Mouse (Mus musculus) forebrain, embryonic 14.5 days (tissue): ENCODE measurements around the gene Serping1. TPM values are rescaled to one million over a fixed set of nuclear protein-coding genes. Genes with fewer than 3 reads are reported as not detected.

ENCODE experiments used
- ATAC-seq: fragments of 200-750 bp; cut with Nextera tagmentation; 2 replicates; pipeline ENCODE4 v1.8.0; 2017; ENCODE audit warnings: mild to moderate bottlenecking, moderate library complexity
- DNase-seq: peaks from one replicate; pipeline ENCODE4 v3.0.0-alpha.2; 2015; ENCODE audit warnings: low spot score
- H3K27ac ChIP-seq: fragments of 300-500 bp; sonication (generic); 2 replicates; pipeline ENCODE4 v1.5.1; 2014; ENCODE audit warnings: low read depth, mild to moderate bottlenecking, control low read depth, low read length, moderate library complexity
- H3K27me3 ChIP-seq: fragments of 300-500 bp; sonication (generic); replicated peaks from 2 replicates; pipeline ENCODE4 v1.6.1; 2014; ENCODE audit warnings: low read length, control low read depth, mixed read lengths; ENCODE audit not compliant: control insufficient read depth, insufficient read depth
- H3K36me3 ChIP-seq: fragments of 300-500 bp; sonication (generic); 2 replicates; pipeline ENCODE4 v1.6.1; 2014; ENCODE audit warnings: low read length, control low read depth; ENCODE audit not compliant: control insufficient read depth, insufficient read depth
- H3K4me1 ChIP-seq: fragments of 300-500 bp; sonication (generic); 2 replicates; pipeline ENCODE4 v1.6.1; 2014; ENCODE audit warnings: antibody characterized with exemption, low read length, control low read depth; ENCODE audit not compliant: control insufficient read depth, insufficient read depth
- H3K4me2 ChIP-seq: fragments of 300-500 bp; sonication (generic); 2 replicates; pipeline ENCODE4 v1.6.1; 2014; ENCODE audit warnings: mild to moderate bottlenecking, control low read depth, low read length
- H3K4me3 ChIP-seq: fragments of 300-500 bp; sonication (generic); 2 replicates; pipeline ENCODE4 v1.5.1; 2014; ENCODE audit warnings: low read depth, low read length, control low read depth
- H3K9ac ChIP-seq: fragments of 300-500 bp; sonication (generic); 2 replicates; pipeline ENCODE4 v1.6.1; 2014; ENCODE audit warnings: mild to moderate bottlenecking, low read length, control low read depth, moderate library complexity
- H3K9me3 ChIP-seq: fragments of 300-500 bp; sonication (generic); replicated peaks from 2 replicates; pipeline ENCODE4 v1.6.1; 2016; ENCODE audit warnings: low read length, control low read depth, mixed read lengths; ENCODE audit not compliant: control insufficient read depth
- WGBS: fragments of 180-500 bp; shearing (Covaris S2); extraction: QIAGEN DNeasy Blood & Tissue Kit; methylation state at CpG from one replicate; pipeline ENCODE4 v1.1.7; 2014; 5-methylcytosine and 5-hydroxymethylcytosine counted together
- polyA plus RNA-seq: library from polyadenylated mRNA; unstranded; fragments of >200 nt; fragmentation: Nextera tagmentation; extraction: Ambion mirVana; gene quantifications from 2 replicates; pipeline ENCODE4 v1.2.1, GENCODE M21; 2014

Serping1 gene
- polyA plus RNA-seq, 1 experiment from 2014 or later, result 32.7 TPM

- Histone ChIP-seq H3K27me3 (no peaks in the 10 kb centered on the region), H3K36me3 (peaks cover 3% of the 10 kb centered on the region; the same call in 1 of the 2 replicates), H3K4me3 (no peak overlapping the region), H3K4me1 (peaks cover 69% of the 10 kb centered on the region), H3K9me3 (no peaks in the 10 kb centered on the region), H3K9ac (peak overlapping the region; percentile 47; the same call in 1 of the 2 replicates), H3K4me2 (peak overlapping the region; percentile 34; the same call in 1 of the 2 replicates), H3K27ac (0 out of 2 replicates have a peak overlapping the region, but pooled peaks have one; percentile 9)
- 1% methylated on average over 12 of the region's 12 CpGs for WGBS
- peak; percentile 46 for DNase-seq
- no peak for ATAC-seq
Observed at GRCm38 (mm10) chr2:84738271-84738911, 36.9 kb downstream of the Serping1 start.

DNA sequence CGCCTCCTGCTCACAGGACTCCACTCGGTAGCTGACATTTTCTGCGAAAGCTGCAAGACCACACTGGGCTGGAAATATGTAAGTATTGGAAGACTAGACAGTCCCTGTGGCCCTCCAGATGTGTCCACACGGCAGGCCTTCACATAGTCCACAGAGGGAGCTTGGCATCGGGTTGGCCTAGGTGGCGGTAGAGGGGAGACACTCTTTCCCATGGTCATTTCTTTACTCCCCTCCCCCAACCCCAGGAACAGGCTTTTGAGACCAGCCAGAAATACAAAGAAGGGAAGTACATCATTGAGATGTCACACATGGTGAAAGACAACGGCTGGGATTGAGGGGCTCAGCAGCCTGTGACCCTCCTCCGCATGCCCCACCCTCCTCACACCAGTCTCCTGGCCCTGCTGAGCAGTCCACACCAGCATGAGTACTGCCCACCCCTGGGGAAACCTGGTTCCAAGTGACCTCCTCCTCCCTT lies 37.8 kb downstream of the Serping1 start:
- peak overlapping the region; percentile 77 for H3K4me2 ChIP-seq
- no peak for ATAC-seq
- H3K4me1 ChIP-seq, result peaks cover 71% of the 10 kb centered on the region
- peaks cover 3% of the 10 kb centered on the region; the same call in 1 of the 2 replicates for H3K36me3 ChIP-seq
- DNase-seq, result peak; percentile 51
- 7% methylated on average over 8 of the region's 8 CpGs for WGBS
- peak overlapping the region; percentile 47 for H3K9ac ChIP-seq
- H3K27ac ChIP-seq, result peak overlapping the region; percentile 29
- H3K9me3 ChIP-seq, result no peaks in the 10 kb centered on the region
- H3K27me3 ChIP-seq, result no peaks in the 10 kb centered on the region
- H3K4me3 ChIP-seq, result no peak overlapping the region

DNA sequence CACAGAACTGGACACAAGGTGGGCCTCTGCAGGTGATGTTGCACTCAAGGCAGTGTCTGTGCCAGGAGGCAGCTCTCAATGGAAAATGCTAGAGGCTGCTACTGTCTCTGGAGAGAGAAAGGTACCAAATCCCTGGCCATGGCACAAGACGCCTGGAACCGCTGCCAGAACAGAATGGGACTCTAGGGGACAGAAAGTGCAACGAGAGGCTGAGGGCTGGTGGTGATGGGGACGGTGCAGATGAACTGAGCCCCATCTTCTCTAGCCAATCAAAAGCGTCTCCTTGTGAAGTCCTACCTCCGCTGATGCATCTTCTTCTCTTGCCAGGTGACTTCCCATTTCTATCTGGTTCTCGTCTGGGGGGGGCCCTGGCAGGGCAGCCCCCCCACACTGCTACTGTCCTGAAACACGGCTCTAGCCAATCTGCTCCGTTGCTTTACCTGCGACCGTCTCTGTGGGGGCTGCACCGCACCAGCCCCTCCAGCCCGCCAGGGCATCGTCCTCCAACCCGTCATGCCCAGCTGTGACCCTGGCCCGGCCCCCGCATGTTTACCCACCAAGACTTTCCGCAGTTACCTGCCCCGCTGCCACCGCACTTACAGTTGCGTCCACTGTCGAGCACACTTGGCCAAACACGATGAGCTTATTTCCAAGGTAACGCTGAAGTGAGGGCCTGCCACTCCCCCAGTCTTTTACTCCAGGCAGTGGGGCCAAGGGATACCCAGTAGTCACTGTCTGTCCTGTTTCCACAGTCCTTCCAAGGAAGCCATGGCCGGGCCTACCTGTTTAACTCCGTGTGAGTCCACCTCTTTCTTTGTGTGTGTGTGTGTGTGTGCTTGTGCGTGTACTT lies 38.7 kb downstream of the Serping1 start:
- peak overlapping the region; percentile 47 for H3K9ac ChIP-seq
- no peaks in the 10 kb centered on the region for H3K9me3 ChIP-seq
- H3K36me3 ChIP-seq, result peaks cover 3% of the 10 kb centered on the region; the same call in 1 of the 2 replicates
- peak overlapping the region; percentile 77 for H3K4me2 ChIP-seq
- peak overlapping the region; percentile 25 for H3K4me3 ChIP-seq
- H3K27me3 ChIP-seq, result no peaks in the 10 kb centered on the region
- H3K4me1 ChIP-seq, result peaks cover 61% of the 10 kb centered on the region
- 6% methylated on average over 27 of the region's 27 CpGs for WGBS
- DNase-seq, result peak; percentile 25
- no peak overlapping the region for H3K27ac ChIP-seq
- ATAC-seq, result no peak

DNA sequence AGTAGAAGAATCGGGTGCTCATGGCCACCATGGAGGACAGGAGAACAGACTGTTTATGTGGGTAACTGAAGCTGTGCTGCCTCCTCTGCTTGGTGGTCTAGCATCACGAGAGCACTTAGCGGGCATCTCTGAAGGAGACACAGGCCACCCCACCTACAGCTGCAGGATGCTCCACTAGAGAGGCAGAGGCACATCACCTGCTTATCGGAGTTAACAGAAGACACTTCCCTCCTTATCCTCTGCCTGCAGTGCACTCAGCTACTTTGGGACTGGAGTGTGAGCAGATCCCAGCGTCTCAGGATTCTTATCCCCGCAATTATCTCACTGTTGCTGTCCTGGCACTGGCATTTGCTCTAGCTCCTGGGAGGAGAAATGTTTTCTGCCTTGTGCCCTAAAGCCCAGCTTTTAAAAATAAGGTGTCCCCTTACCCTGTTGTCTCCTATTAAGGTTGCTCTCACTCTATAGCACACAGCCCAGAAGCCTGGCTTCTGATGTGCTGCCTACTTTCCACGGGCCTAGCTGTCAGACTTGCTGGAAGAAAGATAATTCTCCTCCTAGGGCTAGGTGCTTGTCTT lies 39.8 kb downstream of the Serping1 start:
- Histone ChIP-seq H3K4me2 (peak overlapping the region; percentile 77), H3K27ac (0 out of 2 replicates have a peak overlapping the region, but pooled peaks have one; percentile 45), H3K36me3 (no peaks in the 10 kb centered on the region; the same call in 1 of the 2 replicates), H3K9me3 (no peaks in the 10 kb centered on the region), H3K4me3 (peak overlapping the region; percentile 38), H3K4me1 (peaks cover 50% of the 10 kb centered on the region), H3K9ac (peak overlapping the region; percentile 68), H3K27me3 (no peaks in the 10 kb centered on the region)
- 22% methylated on average over 7 of the region's 7 CpGs for WGBS
- peak; percentile 4 for DNase-seq
- ATAC-seq, result no peak

DNA sequence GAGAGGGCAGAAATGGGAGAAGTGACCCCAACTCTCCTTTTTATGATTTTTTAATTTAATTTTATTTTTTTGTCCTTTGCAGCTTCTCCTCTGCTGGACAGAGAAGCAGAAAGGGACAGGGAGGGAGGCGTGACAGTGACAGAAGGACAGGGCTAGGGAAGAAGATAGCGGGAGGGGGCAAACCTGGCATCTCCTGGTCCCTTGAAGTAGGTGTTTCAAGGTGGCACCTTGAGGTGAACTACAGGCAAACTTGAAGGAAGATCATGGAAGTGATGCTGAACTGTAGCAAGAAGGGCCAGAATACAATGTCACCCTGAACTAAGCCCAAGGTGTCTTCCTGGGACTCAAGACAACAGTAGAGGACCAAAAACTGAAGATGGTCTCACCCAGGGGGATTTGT lies 40.3 kb downstream of the Serping1 start:
- ATAC-seq, result no peak
- WGBS, result 0% methylated on average over 2 of the region's 2 CpGs
- peak overlapping the region; percentile 77 for H3K4me2 ChIP-seq
- no peaks in the 10 kb centered on the region for H3K9me3 ChIP-seq
- H3K4me3 ChIP-seq, result peak overlapping the region; percentile 38
- H3K9ac ChIP-seq, result peak overlapping the region; percentile 68
- H3K27me3 ChIP-seq, result no peaks in the 10 kb centered on the region
- H3K27ac ChIP-seq, result 0 out of 2 replicates have a peak overlapping the region, but pooled peaks have one; percentile 45
- no peaks in the 10 kb centered on the region; the same call in 1 of the 2 replicates for H3K36me3 ChIP-seq
- H3K4me1 ChIP-seq, result peaks cover 45% of the 10 kb centered on the region
- DNase-seq, result peak; percentile 2

DNA sequence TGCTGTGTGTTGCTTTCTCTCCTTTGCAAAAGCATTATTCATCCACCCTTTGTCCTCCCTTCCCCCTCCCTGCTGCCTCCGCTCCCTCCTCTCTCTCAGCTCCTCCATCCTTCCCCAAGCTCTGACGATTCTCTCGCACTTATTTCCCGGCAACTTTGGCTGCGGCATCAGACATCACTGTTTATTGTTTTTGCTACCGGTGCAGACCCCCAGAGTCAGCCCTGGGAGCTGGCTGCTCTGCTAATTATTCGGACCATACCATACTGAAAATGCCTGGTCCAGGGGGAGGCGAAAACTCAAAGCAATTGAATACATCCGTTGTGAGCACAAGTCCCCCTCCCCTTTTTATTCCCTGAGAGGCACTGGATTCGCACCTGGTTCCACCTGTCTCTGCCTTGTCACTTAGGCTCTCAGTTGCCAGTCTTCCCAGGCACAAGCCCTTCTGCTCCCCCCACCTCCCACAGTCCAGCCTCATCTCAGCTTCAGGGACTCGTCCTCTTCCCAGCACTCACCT lies 40.8 kb downstream of the Serping1 start:
- Histone ChIP-seq H3K9me3 (no peaks in the 10 kb centered on the region), H3K27ac (peak overlapping the region; percentile 45), H3K27me3 (no peaks in the 10 kb centered on the region), H3K36me3 (no peaks in the 10 kb centered on the region), H3K4me1 (peaks cover 45% of the 10 kb centered on the region), H3K4me2 (peak overlapping the region; percentile 77), H3K4me3 (peak overlapping the region; percentile 38), H3K9ac (peak overlapping the region; percentile 68)
- ATAC-seq (peak; percentile 61), DNase-seq (peak; percentile 70)
- 1% methylated on average over 11 of the region's 11 CpGs for WGBS

DNA sequence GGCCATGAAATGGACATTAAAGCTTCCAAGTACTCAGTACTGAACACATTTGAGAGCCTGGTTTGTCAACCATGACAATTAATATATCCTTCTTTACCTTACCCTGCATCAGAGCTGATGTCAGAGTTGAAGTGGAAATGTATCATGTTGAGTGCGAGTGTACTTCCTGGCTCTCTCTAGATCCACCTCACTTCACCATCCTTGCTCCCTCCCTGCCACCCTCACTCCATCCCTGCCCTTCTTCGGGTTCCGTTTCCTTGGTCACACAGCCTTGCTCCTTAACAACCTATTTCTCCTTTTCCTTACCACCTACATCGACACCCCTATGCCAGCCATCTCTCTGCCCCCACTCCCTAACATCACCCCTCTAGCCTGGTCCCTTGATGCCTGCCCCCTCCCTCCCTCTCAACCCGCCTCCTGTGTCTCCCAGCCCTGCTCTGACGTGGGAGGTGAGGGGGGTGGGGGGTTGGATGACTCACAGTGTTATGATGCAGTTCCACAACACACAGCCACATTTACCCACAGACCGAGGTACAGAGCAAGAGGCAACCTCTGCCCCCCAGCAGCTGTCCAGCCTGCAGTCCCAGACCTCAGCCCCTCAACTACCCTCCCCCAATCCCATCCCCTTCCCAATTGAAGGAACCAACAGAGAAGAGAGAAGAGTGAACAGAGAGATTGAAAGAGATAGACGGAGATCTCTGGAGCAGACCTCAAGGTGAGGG lies 41.5 kb downstream of the Serping1 start, which contains the start of gene Ypel4:
Gene Ypel4, plus strand, starts transcription at position 480 of the 722 bp plus-strand sequence.
- Histone ChIP-seq H3K27ac (peak within 1 kb of the TSS; percentile 45), H3K36me3 (no peaks in the 10 kb centered on the region), H3K4me3 (peak within 1 kb of the TSS; percentile 38), H3K4me1 (peaks cover 42% of the 10 kb centered on the region), H3K4me2 (peak within 1 kb of the TSS; percentile 77), H3K9ac (peak within 1 kb of the TSS; percentile 68), H3K9me3 (no peaks in the 10 kb centered on the region), H3K27me3 (no peaks in the 10 kb centered on the region)
- ATAC-seq (peak; percentile 71), DNase-seq (peak; percentile 78)
- WGBS, result 6% methylated on average over 8 of the region's 8 CpGs

DNA sequence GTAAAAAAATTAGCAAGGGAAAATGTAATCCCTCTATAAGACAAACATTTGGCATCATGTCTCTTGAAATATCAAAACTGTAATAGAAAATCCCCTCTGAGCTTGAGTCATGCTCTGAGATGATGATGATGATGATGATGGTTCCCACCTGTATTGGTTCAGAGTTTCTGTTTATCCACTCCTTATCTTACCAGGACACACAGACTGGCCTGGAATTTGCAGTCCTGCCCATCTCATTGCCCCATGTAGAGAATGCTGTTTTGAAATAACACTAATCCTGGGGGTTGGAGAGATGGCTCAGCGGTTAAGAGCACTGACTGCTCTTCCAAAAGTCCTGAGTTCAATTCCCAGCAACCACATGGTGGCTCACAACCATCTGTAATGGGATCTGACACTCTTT lies 42.9 kb downstream of the Serping1 start:
- Histone ChIP-seq H3K9ac (no peak overlapping the region), H3K4me3 (no peak overlapping the region), H3K27me3 (no peaks in the 10 kb centered on the region), H3K4me1 (peaks cover 28% of the 10 kb centered on the region), H3K4me2 (no peak overlapping the region), H3K36me3 (no peaks in the 10 kb centered on the region), H3K27ac (no peak overlapping the region), H3K9me3 (no peaks in the 10 kb centered on the region)
- ATAC-seq (no peak), DNase-seq (no peak)
- 81% methylated on average over 1 of the region's 1 CpGs for WGBS
